Mouse (Mus musculus) stomach, postnatal 0 days (tissue): ENCODE measurements around the gene Supt4a. TPM values are rescaled to one million over a fixed set of nuclear protein-coding genes. Genes with fewer than 3 reads are reported as not detected.
A peak's percentile ranks its signal among the peaks of the same experiment; 100 is the strongest.

Experiments
- ATAC-seq: fragments of 200-750 bp; cut with Nextera tagmentation; 2 replicates; pipeline ENCODE4 v1.8.0; 2017; ENCODE audit not compliant: low FRiP score, low TSS enrichment
- DNase-seq: peaks from one replicate; pipeline ENCODE4 v3.0.0-alpha.2; 2016; ENCODE audit warnings: low spot score
- H3K27ac ChIP-seq: fragments of 300-500 bp; sonication (generic); replicated peaks from 2 replicates; pipeline ENCODE4 v1.5.1; 2014; ENCODE audit warnings: mild to moderate bottlenecking, control low read depth
- H3K27me3 ChIP-seq: fragments of 300-500 bp; sonication (generic); 2 replicates; pipeline ENCODE4 v1.6.1; 2014; ENCODE audit warnings: low read length; ENCODE audit not compliant: control insufficient read depth, insufficient read depth
- H3K36me3 ChIP-seq: fragments of 300-500 bp; sonication (generic); 2 replicates; pipeline ENCODE4 v1.6.1; 2014; ENCODE audit warnings: low read length, mixed read lengths; ENCODE audit not compliant: control insufficient read depth, insufficient read depth
- H3K4me1 ChIP-seq: fragments of 300-500 bp; sonication (generic); replicated peaks from 2 replicates; pipeline ENCODE4 v1.6.1; 2014; ENCODE audit warnings: antibody characterized with exemption; ENCODE audit not compliant: control insufficient read depth, insufficient read depth
- H3K4me2 ChIP-seq: fragments of 300-500 bp; sonication (generic); replicated peaks from 2 replicates; pipeline ENCODE4 v1.6.1; 2014; ENCODE audit warnings: low read depth, mild to moderate bottlenecking, control low read depth, moderate library complexity
- H3K4me3 ChIP-seq: fragments of 300-500 bp; sonication (generic); 2 replicates; pipeline ENCODE4 v1.5.1; 2014; ENCODE audit warnings: low read depth, low read length, control low read depth
- H3K9ac ChIP-seq: fragments of 300-500 bp; sonication (generic); 2 replicates; pipeline ENCODE4 v1.6.1; 2014; ENCODE audit warnings: mild to moderate bottlenecking, low read length, control low read depth, mixed read lengths
- H3K9me3 ChIP-seq: fragments of 300-500 bp; sonication (generic); 2 replicates; pipeline ENCODE4 v1.6.1; 2016; ENCODE audit warnings: low read length; ENCODE audit not compliant: control insufficient read depth
- CTCF ChIP-seq: IDR thresholded peaks from 2 replicates; pipeline ENCODE4 v1.5.1; 2016; ENCODE audit warnings: antibody characterized with exemption, low read depth, mild to moderate bottlenecking, moderate library complexity
- EP300 ChIP-seq: optimal IDR thresholded peaks from 2 replicates; pipeline ENCODE3; 2016; ENCODE audit warnings: antibody characterized with exemption
- WGBS: fragments of 180-500 bp; shearing (Covaris S2); extraction: QIAGEN DNeasy Blood & Tissue Kit; methylation state at CpG from one replicate; pipeline ENCODE4 v1.1.7; 2014; 5-methylcytosine and 5-hydroxymethylcytosine counted together
- polyA plus RNA-seq: library from polyadenylated mRNA; unstranded; fragments of >200 nt; fragmentation: Nextera tagmentation; extraction: Ambion mirVana; gene quantifications from 2 replicates; pipeline ENCODE4 v1.2.1, GENCODE M21; 2015

Gene Supt4a
- polyA plus RNA-seq, 1 experiment from 2014 or later: 119 TPM

- H3K4me1 ChIP-seq: 0 out of 2 replicates have a peak, but pooled peaks cover 2% of the 10 kb centered on the region
- H3K4me2 ChIP-seq: 0 out of 2 replicates have a peak overlapping the region, but pooled peaks have one; percentile 5
- DNase-seq (no peak), ATAC-seq (no peak)
- no peaks in the 10 kb centered on the region for H3K27me3 ChIP-seq
- no peak overlapping the region for H3K4me3 ChIP-seq
- H3K27ac ChIP-seq: peak overlapping the region; percentile 86; the same call in 1 of the 2 replicates
- H3K36me3 ChIP-seq: no peaks in the 10 kb centered on the region
- H3K9ac ChIP-seq: no peak overlapping the region
- 61% methylated on average over 5 of the region's 5 CpGs for WGBS
- no peak for TF ChIP-seq CTCF
- no peak for TF ChIP-seq EP300
- H3K9me3 ChIP-seq: no peaks in the 10 kb centered on the region
Observed at GRCm38 (mm10) chr11:87708979-87709378, 28.4 kb upstream of the Supt4a start.

- Histone ChIP-seq H3K36me3 (no peaks in the 10 kb centered on the region), H3K4me2 (peak overlapping the region; percentile 53), H3K27me3 (no peaks in the 10 kb centered on the region), H3K4me3 (peak overlapping the region; percentile 20; the same call in 1 of the 2 replicates), H3K27ac (peak overlapping the region; percentile 86), H3K4me1 (0 out of 2 replicates have a peak, but pooled peaks cover 2% of the 10 kb centered on the region), H3K9me3 (no peaks in the 10 kb centered on the region), H3K9ac (peak overlapping the region; percentile 24; the same call in 1 of the 2 replicates)
- peak; percentile 91 for ATAC-seq
- 9% methylated on average over 21 of the region's 21 CpGs for WGBS
- TF ChIP-seq EP300 (no peak), CTCF (no peak)
- peak; percentile 92 for DNase-seq
Observed at GRCm38 (mm10) chr11:87709513-87710261, 27.7 kb upstream of the Supt4a start.

GRCm38 (mm10) chr11:87710262-87710615, 27.1 kb upstream of the Supt4a start:
- ATAC-seq: peak; percentile 54; the same call in 1 of the 2 replicates
- WGBS: 37% methylated on average over 7 of the region's 7 CpGs
- H3K27ac ChIP-seq: peak overlapping the region; percentile 86
- DNase-seq: no peak
- 0 out of 2 replicates have a peak, but pooled peaks cover 2% of the 10 kb centered on the region for H3K4me1 ChIP-seq
- no peaks in the 10 kb centered on the region for H3K27me3 ChIP-seq
- H3K4me2 ChIP-seq: peak overlapping the region; percentile 53
- H3K9me3 ChIP-seq: no peaks in the 10 kb centered on the region
- TF ChIP-seq CTCF (no peak), EP300 (no peak)
- 0 out of 2 replicates have a peak overlapping the region, but pooled peaks have one; percentile 20 for H3K4me3 ChIP-seq
- no peaks in the 10 kb centered on the region for H3K36me3 ChIP-seq
- H3K9ac ChIP-seq: no peak overlapping the region

GRCm38 (mm10) chr11:87712188-87712587, 25.2 kb upstream of the Supt4a start:
- Histone ChIP-seq H3K4me3 (no peak overlapping the region), H3K9ac (no peak overlapping the region), H3K4me2 (no peak overlapping the region), H3K9me3 (no peaks in the 10 kb centered on the region), H3K27me3 (no peaks in the 10 kb centered on the region), H3K27ac (no peak overlapping the region), H3K36me3 (no peaks in the 10 kb centered on the region), H3K4me1 (0 out of 2 replicates have a peak, but pooled peaks cover 2% of the 10 kb centered on the region)
- no peak for DNase-seq
- WGBS: 79% methylated on average over 4 of the region's 4 CpGs
- ATAC-seq: no peak
- TF ChIP-seq CTCF: no peak
- no peak for TF ChIP-seq EP300

GRCm38 (mm10) chr11:87715999-87716398, 21.4 kb upstream of the Supt4a start:
- WGBS: 73% methylated on average over 4 of the region's 4 CpGs
- Histone ChIP-seq H3K27ac (no peak overlapping the region), H3K9ac (no peak overlapping the region), H3K4me3 (no peak overlapping the region), H3K4me2 (no peak overlapping the region), H3K27me3 (no peaks in the 10 kb centered on the region), H3K36me3 (no peaks in the 10 kb centered on the region), H3K9me3 (no peaks in the 10 kb centered on the region), H3K4me1 (no peaks in the 10 kb centered on the region)
- ATAC-seq: no peak
- TF ChIP-seq EP300 (no peak), CTCF (peak; percentile 26; the same call in 1 of the 2 replicates)
- DNase-seq: no peak

- Histone ChIP-seq H3K27ac (no peak overlapping the region), H3K9me3 (no peaks in the 10 kb centered on the region), H3K4me3 (no peak overlapping the region), H3K27me3 (no peaks in the 10 kb centered on the region), H3K4me1 (no peaks in the 10 kb centered on the region), H3K36me3 (no peaks in the 10 kb centered on the region), H3K9ac (no peak overlapping the region), H3K4me2 (no peak overlapping the region)
- WGBS: 76% methylated on average over 7 of the region's 7 CpGs
- ATAC-seq: no peak
- no peak for TF ChIP-seq CTCF
- TF ChIP-seq EP300: no peak
- DNase-seq: no peak
Observed at GRCm38 (mm10) chr11:87719526-87719925, 17.8 kb upstream of the Supt4a start.
